Mouse (Mus musculus): ENCODE results near the gene Lgi4.

- TF ChIP-seq CTCF (IDR thresholded peaks at IDR 0.05; ENCODE audit: low read depth): no peak
- no peak for TF ChIP-seq EP300 (IDR thresholded peaks at IDR 0.05; ENCODE audit: low read depth)
These were observed 56.5 kb downstream of the Lgi4 start for GRCm38 (mm10) chr7:31115587-31116043.
